ENCODE assay signal across 22 mouse cellular contexts in genomic region chr5:75935225-75935624, GRCm38 (mm10). TPM values are rescaled to one million over a fixed set of nuclear protein-coding genes. Genes with fewer than 3 reads are reported as not detected.
DNase-seq lines count a peak whose midpoint lies in the region; ATAC-seq and TF ChIP-seq lines count a peak whose summit lies in the region.
"Had no signal": no experiment of that assay in that cellular context is flagged by ENCODE, and none has a peak within 500 bp of the region (broad histone marks: within the 10 kb centered on the region; RNA-seq: fewer than 3 reads in every experiment).

No protein-coding gene starts in this region.

- H3K9ac ChIP-seq in heart, adult 2 months (ENCODE audit: low read depth, low read length), result no peak overlapping the region
- H3K9ac ChIP-seq in heart, postnatal 0 days (replicated peaks; ENCODE audit: low read depth, low read length), result no peak overlapping the region
- H3K9ac ChIP-seq: forebrain, embryonic 13.5 days; heart, embryonic 12.5 days; hindbrain, embryonic 12.5 days; hindbrain, embryonic 15.5 days had no signal

- TF ChIP-seq EP300 in heart, adult 2 months (IDR thresholded peaks at IDR 0.05; ENCODE audit: insufficient read depth, low read depth, low read length), result no peak
- no peak for TF ChIP-seq EP300 in heart, postnatal 0 days (IDR thresholded peaks at IDR 0.05; ENCODE audit: low read depth)

- DNase-seq in heart, adult 2 months, result no peak
- DNase-seq in heart, postnatal 25 days (ENCODE audit: low spot score), result no peak
- no peak for DNase-seq in heart, postnatal 0 days (ENCODE audit: low spot score)
- no peak for DNase-seq in heart, embryonic 10.5 days (ENCODE audit: low spot score)
- DNase-seq in 3T3-L1 (ENCODE audit: low read depth, low spot score), result peak; percentile 35
- DNase-seq: adrenal gland, adult 8-10 months; adrenal gland, postnatal 25 days; cerebellum, adult 18-20 months; cerebellum, adult 9-10 months; cerebellum, postnatal 14 days; gastrocnemius, postnatal 36 days; heart, postnatal 14 days; kidney, adult 2 months had no signal

- intact Hi-C loops in heart, adult 2 months (cut with DNase I), result no loop called here
- intact Hi-C loops in heart, postnatal 25 days (cut with DNase I), result loop anchor here (5.0 kb wide), 1 partner anchor 42 kb away; the partner anchor contains the start of gene Kdr

- H3K36me3 ChIP-seq in heart, adult 2 months (ENCODE audit: control insufficient read depth, insufficient read depth, low read length), result peaks cover 41% of the 10 kb centered on the region
- peaks cover 10% of the 10 kb centered on the region; the same call in 1 of the 2 replicates for H3K36me3 ChIP-seq in heart, postnatal 0 days (replicated peaks; ENCODE audit: control insufficient read depth, insufficient read depth, low read length)
- H3K36me3 ChIP-seq in heart, embryonic 10.5 days, result peaks cover 7% of the 10 kb centered on the region; the same call in 1 of the 2 replicates
- H3K36me3 ChIP-seq: forebrain, embryonic 10.5 days; hindbrain, embryonic 12.5 days; hindbrain, embryonic 15.5 days had no signal

- no peaks in the 10 kb centered on the region for H3K9me3 ChIP-seq in heart, postnatal 0 days (replicated peaks; ENCODE audit: control insufficient read depth, low read length)
- H3K9me3 ChIP-seq in heart, embryonic 10.5 days, result no peaks in the 10 kb centered on the region
- H3K9me3 ChIP-seq: forebrain, embryonic 10.5 days; forebrain, embryonic 13.5 days; heart, embryonic 12.5 days; hindbrain, embryonic 12.5 days; hindbrain, embryonic 15.5 days had no signal

- H3K27me3 ChIP-seq in heart, adult 2 months (ENCODE audit: control insufficient read depth, insufficient read depth, low read length), result no peaks in the 10 kb centered on the region
- H3K27me3 ChIP-seq in heart, postnatal 0 days (ENCODE audit: control insufficient read depth, insufficient read depth, low read length), result no peaks in the 10 kb centered on the region
- H3K27me3 ChIP-seq in heart, embryonic 10.5 days (ENCODE audit: insufficient read depth, poor library complexity, severe bottlenecking), result no peaks in the 10 kb centered on the region
- H3K27me3 ChIP-seq: forebrain, embryonic 13.5 days; heart, embryonic 12.5 days; hindbrain, embryonic 12.5 days; hindbrain, embryonic 15.5 days had no signal

- no peaks in the 10 kb centered on the region for H3K79me2 ChIP-seq in heart, adult 2 months (replicated peaks; ENCODE audit: control insufficient read depth, insufficient read depth, low read length)

- TF ChIP-seq POLR2A in heart, adult 2 months (IDR thresholded peaks at IDR 0.05; ENCODE audit: insufficient read depth, low read depth, low read length), result no peak

- ATAC-seq in heart, postnatal 0 days (ENCODE audit: insufficient read depth, low read depth), result no peak
- ATAC-seq: activated CD4-positive, CD25-positive, alpha-beta regulatory T cell, adult 4 months; forebrain, embryonic 13.5 days; forebrain, embryonic 16.5 days; intestine, postnatal 0 days had no signal

- TF ChIP-seq CTCF in heart, adult 2 months (IDR thresholded peaks at IDR 0.05), result no peak
- no peak for TF ChIP-seq CTCF in heart, postnatal 0 days (IDR thresholded peaks at IDR 0.05; ENCODE audit: low read depth)

- H3K4me1 ChIP-seq in heart, adult 2 months (ENCODE audit: control insufficient read depth, insufficient read depth, low read length), result peaks cover 18% of the 10 kb centered on the region
- H3K4me1 ChIP-seq in heart, postnatal 0 days (ENCODE audit: control insufficient read depth, insufficient read depth), result peaks cover 31% of the 10 kb centered on the region
- H3K4me1 ChIP-seq in heart, embryonic 10.5 days, result peaks cover 57% of the 10 kb centered on the region
- peaks cover 24% of the 10 kb centered on the region for H3K4me1 ChIP-seq in brown adipose tissue, adult 24 weeks (ENCODE audit: control insufficient read depth, insufficient read depth, insufficient read length, low read length)
- H3K4me1 ChIP-seq: forebrain, embryonic 13.5 days; hindbrain, embryonic 12.5 days; hindbrain, embryonic 15.5 days had no signal

- H3K4me3 ChIP-seq in heart, adult 2 months, result no peak overlapping the region
- no peak overlapping the region for H3K4me3 ChIP-seq in heart, postnatal 0 days (ENCODE audit: low read depth, low read length)
- H3K4me3 ChIP-seq in heart, embryonic 10.5 days, result no peak overlapping the region
- H3K4me3 ChIP-seq in brown adipose tissue, adult 24 weeks (ENCODE audit: insufficient read depth, low read depth, low read length), result no peak overlapping the region
- H3K4me3 ChIP-seq: forebrain, embryonic 10.5 days; forebrain, embryonic 13.5 days; heart, embryonic 12.5 days; hindbrain, embryonic 12.5 days; hindbrain, embryonic 15.5 days had no signal

- WGBS in heart, adult 2 months, result 77% methylated on average over 8 of the region's 8 CpGs
- 77% methylated on average over 8 of the region's 8 CpGs for WGBS in heart, postnatal 0 days
- 81% methylated on average over 8 of the region's 8 CpGs for WGBS in heart, embryonic 10.5 days

- H3K4me2 ChIP-seq in heart, postnatal 0 days (ENCODE audit: low read depth, low read length), result no peak overlapping the region
- H3K4me2 ChIP-seq: forebrain, embryonic 13.5 days; heart, embryonic 12.5 days; hindbrain, embryonic 12.5 days; hindbrain, embryonic 15.5 days had no signal

- peak overlapping the region; percentile 6; the same call in 1 of the 2 replicates for H3K27ac ChIP-seq in heart, adult 2 months
- peak overlapping the region; percentile 28; the same call in 1 of the 2 replicates for H3K27ac ChIP-seq in heart, postnatal 0 days (ENCODE audit: low read depth)
- H3K27ac ChIP-seq in heart, embryonic 10.5 days, result no peak overlapping the region
- H3K27ac ChIP-seq in brown adipose tissue, adult 24 weeks (replicated peaks; ENCODE audit: low read depth, low read length), result peak overlapping the region; percentile 86
- H3K27ac ChIP-seq: forebrain, embryonic 10.5 days; forebrain, embryonic 13.5 days; hindbrain, embryonic 12.5 days; hindbrain, embryonic 15.5 days had no signal

RNA-seq across cellular contexts. Expression of gene Kdr, which starts 43.0 kb away (rescaled TPM):
- 10 to 100 TPM; 70.7 to 78.2 TPM for total RNA-seq in heart, adult 2 months (2021)
- polyA plus RNA-seq in heart, adult 2 months (2012; rRNA removed), result 38.3 and 73.9 TPM in 2 replicates
- total RNA-seq in heart, postnatal 25 days (2021), result 10 to 100 TPM; 88.8 to 99.1 TPM
- total RNA-seq in heart, postnatal 0 days (2014; rRNA removed; ENCODE audit: low replicate concordance), result 50.9 and 60.1 TPM in 2 replicates
- 27.4 and 30.8 TPM in 2 replicates for polyA plus RNA-seq in heart, postnatal 0 days (2015; fragmentation: Nextera tagmentation; extraction: Ambion mirVana)
- polyA plus RNA-seq in heart, embryonic 10.5 days (2016; fragmentation: Nextera tagmentation; extraction: Ambion mirVana), result 36.7 and 48.1 TPM in 2 replicates
- 22.0 and 39.9 TPM in 2 replicates for polyA plus RNA-seq in brown adipose tissue, adult 24 weeks (2012; ENCODE audit: insufficient read depth, insufficient read length, missing spikeins)
